Mouse (Mus musculus) G1E (cell line): ENCODE data around the gene A630023A22Rik.

ENCODE experiments used
- CTCF ChIP-seq: IDR thresholded peaks from 2 replicates; pipeline ENCODE4 v1.5.1; 2012; ENCODE audit warnings: low read depth, low read length, inconsistent platforms, mixed read lengths
- GATA1 ChIP-seq: IDR thresholded peaks from 2 replicates; pipeline ENCODE4 v1.6.1; 2012; ENCODE audit warnings: borderline replicate concordance, low read length, inconsistent platforms, mixed read lengths

GRCm38 (mm10) chr14:34016381-34016780 lies 86.2 kb downstream of the A630023A22Rik start, which contains the start of gene Gm5460:
- TF ChIP-seq CTCF = no peak
- TF ChIP-seq GATA1 = no peak
